Mouse (Mus musculus): ENCODE results near the gene Col6a4.

The Col6a4 gene

GRCm38 (mm10) chr9:106096683-106097082 lies at the start of gene Col6a4:
TSS of gene Col6a4 (minus strand) at chr9:106096783.
- DNase-seq = peak; percentile 66

GRCm38 (mm10) chr9:106145582-106145981 lies 49.0 kb upstream of the Col6a4 start:
- no peak for DNase-seq

GRCm38 (mm10) chr9:106144176-106144575 lies 47.6 kb upstream of the Col6a4 start:
- no peak for DNase-seq

- DNase-seq = no peak
Observed at GRCm38 (mm10) chr9:106141955-106142354, 45.4 kb upstream of the Col6a4 start.

GRCm38 (mm10) chr9:106139763-106140162 lies 43.2 kb upstream of the Col6a4 start:
- DNase-seq = no peak

GRCm38 (mm10) chr9:106137671-106138216 lies 41.2 kb upstream of the Col6a4 start:
- no peak for DNase-seq

- DNase-seq = no peak
Observed at GRCm38 (mm10) chr9:106130250-106130649, 33.7 kb upstream of the Col6a4 start.

- DNase-seq = no peak
Observed at GRCm38 (mm10) chr9:106129072-106129471, 32.5 kb upstream of the Col6a4 start.

GRCm38 (mm10) chr9:106126786-106127251 lies 30.2 kb upstream of the Col6a4 start:
- DNase-seq = no peak

- no peak for DNase-seq
Observed at GRCm38 (mm10) chr9:106123599-106123998, 27.0 kb upstream of the Col6a4 start.

- DNase-seq = peak; percentile 28
Observed at GRCm38 (mm10) chr9:106119075-106119474, 22.5 kb upstream of the Col6a4 start.

GRCm38 (mm10) chr9:106115801-106116424 lies 19.3 kb upstream of the Col6a4 start:
- DNase-seq = peak; percentile 17

- DNase-seq = peak; percentile 89
Observed at GRCm38 (mm10) chr9:106112770-106113423, 16.3 kb upstream of the Col6a4 start.

- DNase-seq = peak; percentile 36
Observed at GRCm38 (mm10) chr9:106106241-106106640, 9.7 kb upstream of the Col6a4 start.

GRCm38 (mm10) chr9:106104401-106104800 lies 7.8 kb upstream of the Col6a4 start:
- peak; percentile 79 for DNase-seq

- peak; percentile 78 for DNase-seq
Observed at GRCm38 (mm10) chr9:106101166-106101565, 4.6 kb upstream of the Col6a4 start.

GRCm38 (mm10) chr9:106100262-106100661 lies 3.7 kb upstream of the Col6a4 start:
- peak; percentile 83 for DNase-seq

- DNase-seq = no peak
Observed at GRCm38 (mm10) chr9:106099379-106100021, 2.9 kb upstream of the Col6a4 start.

GRCm38 (mm10) chr9:106081528-106081927 lies 15.1 kb downstream of the Col6a4 start:
- no peak for DNase-seq

GRCm38 (mm10) chr9:106080261-106081033 lies 16.1 kb downstream of the Col6a4 start:
- DNase-seq = peak; percentile 90

- no peak for DNase-seq
Observed at GRCm38 (mm10) chr9:106077953-106078352, 18.6 kb downstream of the Col6a4 start.

GRCm38 (mm10) chr9:106076234-106076633 lies 20.3 kb downstream of the Col6a4 start:
- no peak for DNase-seq

- DNase-seq = no peak
Observed at GRCm38 (mm10) chr9:106073956-106074355, 22.6 kb downstream of the Col6a4 start.

Measured in heart, adult 11 months (tissue).